Mouse (Mus musculus) hindbrain, postnatal 0 days (tissue): ENCODE results near the gene Pkp4. TPM values are rescaled to one million over a fixed set of nuclear protein-coding genes. Genes with fewer than 3 reads are reported as not detected.

ENCODE experiments used
- ATAC-seq: fragments of 200-750 bp; cut with Nextera tagmentation; 2 replicates; pipeline ENCODE4 v1.8.0; 2017; ENCODE audit warnings: mild to moderate bottlenecking, moderate TSS enrichment, moderate library complexity
- DNase-seq: peaks from one replicate; pipeline ENCODE4 v3.0.0-alpha.2; 2015; ENCODE audit warnings: low spot score
- H3K27ac ChIP-seq: fragments of 300-500 bp; sonication (generic); 2 replicates; pipeline ENCODE4 v1.5.1; 2014; ENCODE audit warnings: mild to moderate bottlenecking
- H3K27me3 ChIP-seq: fragments of 300-500 bp; sonication (generic); 2 replicates; pipeline ENCODE4 v1.6.1; 2014; ENCODE audit warnings: low read length, mixed read lengths; ENCODE audit not compliant: insufficient read depth
- H3K36me3 ChIP-seq: fragments of 300-500 bp; sonication (generic); 2 replicates; pipeline ENCODE4 v1.6.1; 2014; ENCODE audit warnings: low read length, mixed read lengths; ENCODE audit not compliant: insufficient read depth
- H3K4me1 ChIP-seq: fragments of 300-500 bp; sonication (generic); 2 replicates; pipeline ENCODE4 v1.6.1; 2014; ENCODE audit warnings: antibody characterized with exemption, low read length, mixed read lengths; ENCODE audit not compliant: insufficient read depth
- H3K4me2 ChIP-seq: fragments of 300-500 bp; sonication (generic); 2 replicates; pipeline ENCODE4 v1.6.1; 2014; ENCODE audit warnings: low read depth, mild to moderate bottlenecking, low read length, moderate library complexity, mixed read lengths
- H3K4me3 ChIP-seq: fragments of 300-500 bp; sonication (generic); 2 replicates; pipeline ENCODE4 v1.5.1; 2014; ENCODE audit warnings: low read length
- H3K9ac ChIP-seq: fragments of 300-500 bp; sonication (generic); replicated peaks from 2 replicates; pipeline ENCODE4 v1.6.1; 2014; ENCODE audit warnings: mild to moderate bottlenecking, low read length, moderate library complexity, mixed read lengths
- H3K9me3 ChIP-seq: fragments of 300-500 bp; sonication (generic); 2 replicates; pipeline ENCODE4 v1.6.1; 2016; ENCODE audit warnings: low read length, mixed read lengths
- CTCF ChIP-seq: IDR thresholded peaks from 2 replicates; pipeline ENCODE4 v1.5.1; 2016; ENCODE audit warnings: antibody characterized with exemption, control low read depth, low read depth
- WGBS: fragments of 180-500 bp; shearing (Covaris S2); extraction: QIAGEN DNeasy Blood & Tissue Kit; methylation state at CpG from one replicate; pipeline ENCODE4 v1.1.7; 2014; 5-methylcytosine and 5-hydroxymethylcytosine counted together
- polyA plus RNA-seq: library from polyadenylated mRNA; unstranded; fragments of >200 nt; fragmentation: Nextera tagmentation; extraction: Ambion mirVana; gene quantifications from 2 replicates; pipeline ENCODE4 v1.2.1, GENCODE M21; 2015
- total RNA-seq: library from RNA; depleted of rRNA; stranded (reverse); fragments of >200 nt; gene quantifications from 2 replicates; pipeline ENCODE4 v1.2.3, GENCODE M21; 2014

Pkp4 gene
- total and polyA plus RNA-seq, 2 experiments from 2014 or later, result 22.9 to 100 TPM

- Histone ChIP-seq H3K9me3 (no peaks in the 10 kb centered on the region), H3K36me3 (no peaks in the 10 kb centered on the region), H3K9ac (no peak overlapping the region), H3K4me1 (no peaks in the 10 kb centered on the region), H3K27ac (no peak overlapping the region), H3K4me3 (no peak overlapping the region), H3K27me3 (no peaks in the 10 kb centered on the region), H3K4me2 (no peak overlapping the region)
- WGBS, result 94% methylated on average over 5 of the region's 5 CpGs
- ATAC-seq (no peak), DNase-seq (no peak)
- no peak for TF ChIP-seq CTCF
Observed at GRCm38 (mm10) chr2:59284216-59284615, 123.6 kb downstream of the Pkp4 start.

- 84% methylated on average over 8 of the region's 8 CpGs for WGBS
- no peak for TF ChIP-seq CTCF
- Histone ChIP-seq H3K9ac (no peak overlapping the region), H3K4me3 (no peak overlapping the region), H3K27me3 (no peaks in the 10 kb centered on the region), H3K4me2 (no peak overlapping the region), H3K9me3 (no peaks in the 10 kb centered on the region), H3K27ac (no peak overlapping the region), H3K4me1 (no peaks in the 10 kb centered on the region), H3K36me3 (no peaks in the 10 kb centered on the region)
- ATAC-seq, result no peak
- no peak for DNase-seq
Observed at GRCm38 (mm10) chr2:59284734-59285490, 124.3 kb downstream of the Pkp4 start.

- no peak overlapping the region for H3K4me3 ChIP-seq
- no peak overlapping the region for H3K27ac ChIP-seq
- ATAC-seq (no peak), DNase-seq (no peak)
- no peaks in the 10 kb centered on the region for H3K9me3 ChIP-seq
- H3K27me3 ChIP-seq, result no peaks in the 10 kb centered on the region
- H3K4me1 ChIP-seq, result no peaks in the 10 kb centered on the region
- WGBS, result 36% methylated on average over 1 of the region's 1 CpGs
- TF ChIP-seq CTCF, result no peak
- H3K36me3 ChIP-seq, result no peaks in the 10 kb centered on the region
- H3K4me2 ChIP-seq, result no peak overlapping the region
- no peak overlapping the region for H3K9ac ChIP-seq
Observed at GRCm38 (mm10) chr2:59285581-59285980, 124.9 kb downstream of the Pkp4 start.

- no peaks in the 10 kb centered on the region for H3K36me3 ChIP-seq
- H3K4me1 ChIP-seq, result no peaks in the 10 kb centered on the region
- H3K4me2 ChIP-seq, result no peak overlapping the region
- no peak overlapping the region for H3K4me3 ChIP-seq
- TF ChIP-seq CTCF, result no peak
- H3K9ac ChIP-seq, result no peak overlapping the region
- no peaks in the 10 kb centered on the region for H3K9me3 ChIP-seq
- no peak overlapping the region for H3K27ac ChIP-seq
- DNase-seq, result peak; percentile 28
- no peaks in the 10 kb centered on the region for H3K27me3 ChIP-seq
- no peak for ATAC-seq
- WGBS, result 50% methylated on average over 9 of the region's 9 CpGs
Observed at GRCm38 (mm10) chr2:59286247-59286646, 125.6 kb downstream of the Pkp4 start.

- no peak overlapping the region for H3K4me3 ChIP-seq
- no peak overlapping the region for H3K9ac ChIP-seq
- H3K27ac ChIP-seq, result no peak overlapping the region
- H3K36me3 ChIP-seq, result no peaks in the 10 kb centered on the region
- TF ChIP-seq CTCF, result no peak
- no peak for DNase-seq
- no peaks in the 10 kb centered on the region for H3K4me1 ChIP-seq
- WGBS, result 67% methylated on average over 8 of the region's 8 CpGs
- H3K9me3 ChIP-seq, result no peaks in the 10 kb centered on the region
- H3K4me2 ChIP-seq, result no peak overlapping the region
- no peaks in the 10 kb centered on the region for H3K27me3 ChIP-seq
- ATAC-seq, result no peak
Observed at GRCm38 (mm10) chr2:59287630-59288029, 127.0 kb downstream of the Pkp4 start.

GRCm38 (mm10) chr2:59289411-59289810 is 128.8 kb downstream of the Pkp4 start:
- Histone ChIP-seq H3K4me2 (no peak overlapping the region), H3K4me1 (no peaks in the 10 kb centered on the region), H3K9me3 (no peaks in the 10 kb centered on the region), H3K9ac (no peak overlapping the region), H3K36me3 (no peaks in the 10 kb centered on the region), H3K27ac (no peak overlapping the region), H3K27me3 (no peaks in the 10 kb centered on the region), H3K4me3 (no peak overlapping the region)
- no peak for ATAC-seq
- 77% methylated on average over 2 of the region's 2 CpGs for WGBS
- no peak for TF ChIP-seq CTCF
- no peak for DNase-seq

- Histone ChIP-seq H3K4me2 (no peak overlapping the region), H3K4me1 (no peaks in the 10 kb centered on the region), H3K9ac (no peak overlapping the region), H3K27me3 (no peaks in the 10 kb centered on the region), H3K36me3 (no peaks in the 10 kb centered on the region), H3K27ac (no peak overlapping the region), H3K4me3 (no peak overlapping the region), H3K9me3 (no peaks in the 10 kb centered on the region)
- DNase-seq (no peak), ATAC-seq (no peak)
- no peak for TF ChIP-seq CTCF
- 82% methylated on average over 3 of the region's 3 CpGs for WGBS
Observed at GRCm38 (mm10) chr2:59290391-59290790, 129.7 kb downstream of the Pkp4 start.
